Mouse (Mus musculus) E14TG2a.4 (cell line): ENCODE results near the gene Slc6a9.
A peak's percentile ranks its signal among the peaks of the same experiment; 100 is the strongest.

Experiments used
- H3K27me3 ChIP-seq: 2 replicates; pipeline ENCODE4 v1.6.1; 2014; ENCODE audit warnings: low read length, control low read depth; ENCODE audit not compliant: insufficient read depth
- H3K36me3 ChIP-seq: 2 replicates; pipeline ENCODE4 v1.6.1; 2014; ENCODE audit warnings: low read length, control low read depth; ENCODE audit not compliant: insufficient read depth
- H3K4me1 ChIP-seq: replicated peaks from 2 replicates; pipeline ENCODE4 v1.6.1; 2014; ENCODE audit warnings: low read depth, low read length, control low read depth
- H3K4me3 ChIP-seq: replicated peaks from 2 replicates; pipeline ENCODE4 v1.5.1; 2014; ENCODE audit warnings: mild to moderate bottlenecking, low read length
- H3K9me3 ChIP-seq: 2 replicates; pipeline ENCODE4 v1.6.1; 2014; ENCODE audit warnings: low read length, control low read depth
- CTCF ChIP-seq: conservative IDR thresholded peaks from 2 replicates; pipeline ENCODE4 v1.5.1; 2014; ENCODE audit warnings: low read length
- NANOG ChIP-seq: IDR thresholded peaks from 2 replicates; pipeline ENCODE4 v1.6.1; 2014; ENCODE audit warnings: borderline replicate concordance, low read length, mixed read lengths
- POU5F1 ChIP-seq: IDR thresholded peaks from 2 replicates; pipeline ENCODE4 v1.6.1; 2014; ENCODE audit warnings: low read length, borderline replicate concordance

Gene Slc6a9

DNA sequence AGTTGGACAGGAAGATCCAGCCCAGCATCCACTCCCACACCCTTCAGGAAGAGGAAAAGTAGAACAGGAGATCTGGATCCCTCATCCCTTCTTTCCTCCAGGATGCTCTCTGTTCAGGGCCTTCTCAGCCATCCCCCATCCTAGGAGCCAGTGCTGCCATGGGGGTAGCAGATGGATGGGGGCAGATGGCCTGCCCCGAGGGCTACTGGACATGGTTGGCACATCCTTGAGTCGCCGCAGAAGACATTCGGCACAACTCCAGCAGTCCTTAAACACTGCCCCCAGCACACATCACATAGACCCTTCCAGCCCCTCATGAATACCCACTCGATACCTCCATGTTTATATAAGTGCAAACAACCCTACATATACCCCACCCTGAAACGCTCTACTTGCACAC is 61.7 kb downstream of the Slc6a9 start:
- Histone ChIP-seq H3K4me3 (no peak overlapping the region), H3K36me3 (peaks cover 74% of the 10 kb centered on the region)

DNA sequence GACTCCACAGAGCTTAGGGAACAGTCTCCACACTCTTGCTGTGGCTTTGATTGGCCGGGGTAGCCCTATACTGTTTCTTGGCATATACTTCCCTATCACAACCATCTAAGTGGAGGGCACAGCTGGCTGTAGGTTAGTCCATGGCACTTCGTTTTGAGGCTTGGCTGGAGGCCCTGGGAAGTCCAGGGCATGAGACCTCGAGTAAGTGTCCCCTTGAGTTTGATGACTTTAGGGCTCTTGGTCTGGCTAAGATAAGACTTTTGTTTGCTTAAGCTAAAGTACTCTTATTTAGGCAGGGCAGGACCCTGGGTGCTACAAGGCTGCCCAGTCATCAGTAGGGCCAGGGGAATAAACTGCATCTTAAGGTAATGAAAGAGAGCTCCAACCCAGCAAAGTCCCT is 63.8 kb downstream of the Slc6a9 start:
- peaks cover 94% of the 10 kb centered on the region for H3K36me3 ChIP-seq
- TF ChIP-seq CTCF: no peak
- TF ChIP-seq POU5F1: no peak
- no peak for TF ChIP-seq NANOG
- peaks cover 11% of the 10 kb centered on the region; the same call in 1 of the 2 replicates for H3K4me1 ChIP-seq
- H3K4me3 ChIP-seq: no peak overlapping the region
- no peaks in the 10 kb centered on the region for H3K27me3 ChIP-seq
- no peaks in the 10 kb centered on the region for H3K9me3 ChIP-seq

More for the DNA sequence above, 61.7 kb downstream of the Slc6a9 start:
- TF ChIP-seq POU5F1 (no peak), CTCF (no peak), NANOG (no peak)
- peaks cover 21% of the 10 kb centered on the region for H3K4me1 ChIP-seq
- no peaks in the 10 kb centered on the region for H3K9me3 ChIP-seq
- H3K27me3 ChIP-seq: no peaks in the 10 kb centered on the region

DNA sequence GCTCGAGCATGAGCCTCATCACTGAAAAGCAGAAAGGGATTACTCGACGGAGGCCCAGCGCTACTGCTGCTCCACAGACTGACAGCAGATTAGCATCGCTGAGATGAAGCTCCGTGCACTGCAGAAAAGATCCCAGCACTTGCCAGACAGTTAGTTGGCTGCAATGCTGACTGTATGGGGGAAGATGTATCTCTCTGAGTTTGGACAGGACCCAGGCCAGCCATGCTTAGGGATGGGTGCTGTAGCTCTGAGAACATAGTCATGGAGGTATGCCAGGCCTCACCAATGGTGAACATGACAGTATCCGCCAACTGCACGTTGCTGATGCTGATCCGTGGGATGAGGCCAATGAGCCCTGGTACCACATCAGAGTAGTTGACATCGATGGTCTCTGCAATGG is 69.8 kb downstream of the Slc6a9 start:
- Histone ChIP-seq H3K4me3 (no peak overlapping the region), H3K4me1 (peaks cover 5% of the 10 kb centered on the region; the same call in 1 of the 2 replicates), H3K36me3 (peaks cover 96% of the 10 kb centered on the region), H3K9me3 (no peaks in the 10 kb centered on the region), H3K27me3 (no peaks in the 10 kb centered on the region)
- TF ChIP-seq CTCF (no peak), NANOG (no peak), POU5F1 (no peak)

DNA sequence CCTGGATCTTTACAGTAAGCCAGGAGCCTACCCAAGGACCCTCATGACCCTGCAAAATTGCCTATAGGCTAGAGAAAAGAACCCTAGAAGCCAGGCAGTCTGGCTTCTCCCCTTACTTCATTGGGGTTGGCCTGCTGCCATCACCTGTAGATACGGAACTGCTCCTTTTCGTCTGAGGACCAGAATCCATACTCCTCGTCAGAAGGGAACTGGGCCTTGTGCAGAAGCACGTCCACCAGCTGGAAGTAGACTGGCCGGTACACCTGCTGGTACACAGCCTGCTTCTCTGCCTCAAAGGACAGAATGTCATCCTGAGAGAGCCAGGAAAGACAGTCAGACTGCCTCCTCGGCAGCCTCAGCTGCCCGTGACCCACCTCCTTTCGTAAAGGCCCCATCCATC is 70.5 kb downstream of the Slc6a9 start:
- Histone ChIP-seq H3K4me1 (peaks cover 5% of the 10 kb centered on the region; the same call in 1 of the 2 replicates), H3K4me3 (no peak overlapping the region), H3K9me3 (no peaks in the 10 kb centered on the region), H3K36me3 (peaks cover 96% of the 10 kb centered on the region), H3K27me3 (no peaks in the 10 kb centered on the region)
- TF ChIP-seq CTCF: no peak
- TF ChIP-seq POU5F1: no peak
- no peak for TF ChIP-seq NANOG

DNA sequence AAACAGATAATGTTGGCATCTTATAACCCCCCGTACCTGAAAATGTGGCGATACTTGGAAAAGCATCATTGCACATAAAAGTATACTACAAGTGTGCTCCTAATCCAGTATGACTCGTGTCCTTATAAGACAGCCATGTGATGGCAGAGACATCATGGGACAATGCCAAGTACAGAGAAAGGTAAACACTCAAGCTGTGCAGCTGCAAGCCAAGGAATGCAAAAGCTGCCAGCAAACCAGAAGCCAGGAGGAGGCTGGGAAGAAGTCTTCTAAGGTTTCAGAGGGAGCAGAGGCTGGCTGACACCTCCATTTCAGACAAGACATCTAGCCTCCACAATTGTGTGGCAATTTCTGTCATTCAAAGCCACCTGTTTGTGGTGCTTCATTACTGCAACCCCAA is 71.9 kb downstream of the Slc6a9 start:
- H3K9me3 ChIP-seq: no peaks in the 10 kb centered on the region
- peaks cover 96% of the 10 kb centered on the region for H3K36me3 ChIP-seq
- H3K4me1 ChIP-seq: peaks cover under 1% of the 10 kb centered on the region
- TF ChIP-seq NANOG: no peak
- TF ChIP-seq CTCF: no peak
- no peak for TF ChIP-seq POU5F1
- H3K27me3 ChIP-seq: no peaks in the 10 kb centered on the region
- H3K4me3 ChIP-seq: no peak overlapping the region

DNA sequence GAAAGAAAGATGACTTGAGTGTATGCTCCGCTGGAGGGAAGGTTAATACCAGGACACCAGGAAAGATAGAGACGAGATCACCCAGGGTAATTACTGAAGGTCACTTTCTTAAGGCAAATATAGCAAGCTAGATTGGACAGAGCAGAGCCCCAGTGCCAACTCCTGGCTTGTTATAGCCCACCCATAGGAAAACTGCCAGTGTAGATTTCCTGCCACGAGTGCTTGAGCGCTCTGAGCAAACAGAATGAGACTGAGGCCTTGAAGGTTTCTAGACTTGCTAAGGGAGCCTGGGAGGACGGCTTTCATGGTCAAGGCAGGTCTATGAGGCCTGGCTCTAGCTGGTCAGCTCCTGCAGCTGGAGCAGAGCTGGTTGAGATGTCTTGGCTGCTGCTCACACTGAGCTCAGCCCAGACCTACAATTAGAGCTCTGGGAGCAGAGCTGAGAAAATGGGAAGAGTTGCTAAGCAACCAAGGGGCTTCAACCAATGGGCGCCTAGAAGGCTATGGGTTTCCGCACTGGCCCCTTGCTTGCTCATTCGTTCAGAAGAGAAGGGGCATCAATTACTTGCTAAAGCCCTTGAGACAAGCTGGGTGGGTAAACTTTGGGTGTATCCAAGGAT is 74.6 kb downstream of the Slc6a9 start:
- Histone ChIP-seq H3K4me3 (no peak overlapping the region), H3K27me3 (no peaks in the 10 kb centered on the region), H3K9me3 (no peaks in the 10 kb centered on the region), H3K36me3 (peaks cover 86% of the 10 kb centered on the region), H3K4me1 (peaks cover 27% of the 10 kb centered on the region)
- TF ChIP-seq NANOG: no peak
- no peak for TF ChIP-seq POU5F1
- no peak for TF ChIP-seq CTCF

DNA sequence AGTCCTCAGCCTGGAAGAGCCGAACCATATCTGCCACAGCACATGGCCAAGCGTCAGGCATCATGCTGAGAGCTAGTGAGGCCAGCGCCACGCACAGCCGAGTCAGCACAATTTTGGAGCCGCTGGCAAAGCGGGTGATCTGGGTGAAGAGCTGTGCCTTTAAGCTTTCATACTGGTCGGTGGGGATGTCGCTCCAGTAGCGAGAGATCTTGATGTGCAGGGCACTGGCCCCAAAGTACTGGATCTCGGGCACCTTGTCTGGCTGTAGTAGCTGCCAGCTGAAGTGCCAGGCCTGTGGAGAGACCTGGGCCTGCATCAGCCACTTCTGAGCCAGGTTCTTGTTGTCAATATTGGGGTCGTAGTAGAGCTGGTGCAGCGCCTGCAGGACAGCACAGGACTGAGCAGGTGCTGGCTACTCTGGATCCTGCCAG is 77.8 kb downstream of the Slc6a9 start:
- H3K36me3 ChIP-seq: peaks cover 56% of the 10 kb centered on the region
- TF ChIP-seq CTCF (no peak), POU5F1 (no peak), NANOG (no peak)
- no peaks in the 10 kb centered on the region for H3K9me3 ChIP-seq
- no peaks in the 10 kb centered on the region for H3K27me3 ChIP-seq
- H3K4me3 ChIP-seq: peak overlapping the region; percentile 95
- peaks cover 43% of the 10 kb centered on the region for H3K4me1 ChIP-seq

DNA sequence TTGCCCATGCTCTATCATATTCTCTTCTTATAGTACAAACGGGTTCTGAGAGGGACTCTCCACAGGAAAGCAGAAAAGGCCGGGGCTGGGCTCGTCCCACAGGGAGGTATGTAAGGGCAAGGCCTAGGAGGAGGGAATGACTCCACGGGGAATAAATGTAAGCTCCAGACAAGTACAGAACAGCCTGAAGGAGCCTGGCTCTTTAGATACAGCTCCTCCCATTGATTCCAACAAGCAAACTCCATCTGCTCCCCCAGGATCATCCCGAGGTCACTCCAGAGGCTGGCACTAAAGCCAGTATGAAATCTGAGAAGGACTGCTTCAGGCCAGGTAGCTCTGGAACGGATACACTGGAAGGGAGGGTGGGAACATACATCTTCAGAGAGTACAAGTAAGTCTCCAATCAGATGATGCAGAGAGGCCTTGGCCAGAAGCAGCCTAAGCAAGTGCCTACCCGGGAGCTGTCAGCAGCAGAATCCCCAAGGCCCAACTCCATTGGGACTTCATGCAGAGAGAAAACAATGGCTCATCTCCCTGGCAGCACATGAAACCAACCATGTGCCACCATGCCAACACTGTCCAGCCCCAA is 78.5 kb downstream of the Slc6a9 start:
- H3K9me3 ChIP-seq: no peaks in the 10 kb centered on the region
- no peaks in the 10 kb centered on the region for H3K27me3 ChIP-seq
- H3K36me3 ChIP-seq: peaks cover 51% of the 10 kb centered on the region
- TF ChIP-seq NANOG (no peak), POU5F1 (no peak), CTCF (no peak)
- H3K4me1 ChIP-seq: peaks cover 43% of the 10 kb centered on the region
- H3K4me3 ChIP-seq: peak overlapping the region; percentile 95

DNA sequence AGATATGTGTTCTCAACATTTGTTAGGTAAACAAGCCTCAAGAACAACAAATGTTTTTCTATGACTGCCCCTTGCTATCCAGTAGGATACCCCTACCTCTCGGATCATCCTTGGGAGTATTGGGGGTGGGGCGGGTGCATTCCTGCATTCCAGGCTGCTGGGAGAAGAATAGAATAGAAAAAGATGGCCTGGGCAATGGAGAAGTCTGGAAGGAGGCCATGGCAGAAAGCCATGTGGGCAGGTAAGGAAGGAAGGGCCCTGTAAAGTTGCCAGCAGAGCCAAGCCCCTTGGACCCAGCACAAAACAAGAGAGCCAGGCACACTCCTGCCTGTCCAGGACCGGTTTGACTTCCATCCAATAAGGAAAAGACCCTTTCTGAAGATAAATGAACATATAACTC is 79.1 kb downstream of the Slc6a9 start:
- Histone ChIP-seq H3K4me3 (peak overlapping the region; percentile 95), H3K36me3 (peaks cover 45% of the 10 kb centered on the region), H3K4me1 (peaks cover 43% of the 10 kb centered on the region), H3K9me3 (no peaks in the 10 kb centered on the region), H3K27me3 (no peaks in the 10 kb centered on the region)
- TF ChIP-seq CTCF (no peak), NANOG (no peak), POU5F1 (no peak)
